Mouse (Mus musculus): Measurements from ENCODE around the gene Muc1. TPM values are rescaled to one million over a fixed set of nuclear protein-coding genes. Genes with fewer than 3 reads are reported as not detected.

Gene Muc1
- total and polyA plus RNA-seq, 3 experiments = 0.09 to 0.60 (median 0.38) TPM

DNA sequence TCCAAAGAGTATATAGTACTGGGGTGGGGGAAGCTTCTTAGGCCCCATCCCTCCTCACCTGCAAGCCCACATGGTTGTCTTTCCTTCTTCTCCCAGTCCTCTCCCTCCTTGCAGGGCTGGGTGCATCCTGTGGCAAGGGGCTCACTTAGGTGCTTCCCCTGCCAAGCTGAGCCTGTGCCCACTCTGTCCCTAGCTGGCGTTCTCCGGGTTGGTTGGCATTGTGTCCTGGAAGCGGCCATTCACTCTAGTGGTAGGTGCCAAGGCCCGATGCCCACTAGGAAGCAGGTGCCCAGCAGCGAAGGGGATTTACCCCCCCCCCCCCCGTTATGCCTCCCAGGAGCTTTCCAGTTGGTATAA, 44.9 kb upstream of the Muc1 start:
- Histone ChIP-seq H3K4me2 (ENCODE audit: insufficient read depth, low read depth, poor library complexity, severe bottlenecking) (no peak overlapping the region), H3K27me3 (replicated peaks) (no peaks in the 10 kb centered on the region), H3K4me3 (replicated peaks in 1 of 3; ENCODE audit: low read depth in 2 of 3, low read length in 2 of 3, poor library complexity in 1 of 3) (no peak overlapping the region), H3K9ac (ENCODE audit: insufficient read depth, low read depth) (no peak overlapping the region), H3K4me1 (ENCODE audit: control insufficient read depth in 1 of 2, insufficient read depth in 2 of 2) (peaks cover 0 to 3% of the 10 kb centered on the region in 2 experiments; a peak in 2 of 4 replicates), H3K79me2 (replicated peaks; ENCODE audit: control insufficient read depth, extremely low read depth, insufficient read depth, poor library complexity, severe bottlenecking) (no peaks in the 10 kb centered on the region), H3K36me3 (replicated peaks in 1 of 2; ENCODE audit: control insufficient read depth in 1 of 2, insufficient read depth in 1 of 2, low read length in 1 of 2) (peaks cover 60 to 95% of the 10 kb centered on the region in 2 experiments), H3K27ac (ENCODE audit: insufficient read depth, low read depth) (no peak overlapping the region), H3K9me3 (replicated peaks; ENCODE audit: low read length) (no peaks in the 10 kb centered on the region)
- in situ Hi-C loops (cut with MboI; ENCODE audit: low pct_ligation_motif_present, low pct_unique_long_range_greater_than_20kb, low sequenced_read_pairs) = no loop called here
- DNase-seq (ENCODE audit: extremely low read depth) = no peak
- dilution Hi-C loops (cut with MboI; ENCODE audit: extremely low pct_ligation_motif_present, extremely low pct_unique_long_range_greater_than_20kb, low sequenced_read_pairs) = no loop called here
- TF ChIP-seq ZNF384 (IDR thresholded peaks at IDR 0.05; ENCODE audit: low read depth, low read length) = no peak
- no peak for TF ChIP-seq SIN3A (IDR thresholded peaks at IDR 0.05; ENCODE audit: low read length)
- TF ChIP-seq BHLHE40 (IDR thresholded peaks at IDR 0.05; ENCODE audit: low read depth, low read length) = no peak
- no peak for TF ChIP-seq CHD1 (IDR thresholded peaks at IDR 0.05; ENCODE audit: low read depth, low read length)
- no peak for TF ChIP-seq POLR2A (IDR thresholded peaks at IDR 0.05; ENCODE audit: low read depth, low read length)
- TF ChIP-seq USF1 (IDR thresholded peaks at IDR 0.05; ENCODE audit: low read depth, low read length) = no peak
- no peak for TF ChIP-seq UBTF (IDR thresholded peaks at IDR 0.05; ENCODE audit: low read depth, low read length)
- TF ChIP-seq MXI1 (IDR thresholded peaks at IDR 0.05; ENCODE audit: low read depth, low read length) = no peak
- no peak for TF ChIP-seq ZC3H11A (IDR thresholded peaks at IDR 0.05; ENCODE audit: low read depth, low read length)
- no peak for TF ChIP-seq MAX (IDR thresholded peaks at IDR 0.05; ENCODE audit: low read length)
- TF ChIP-seq MAZ (IDR thresholded peaks at IDR 0.05; ENCODE audit: low read depth, low read length) = no peak
- no peak for TF ChIP-seq GABPA (IDR thresholded peaks at IDR 0.05; ENCODE audit: insufficient replicate concordance, low read depth, low read length)
- TF ChIP-seq CHD2 (IDR thresholded peaks at IDR 0.05; ENCODE audit: low read length) = no peak
- TF ChIP-seq USF2 (conservative IDR thresholded peaks at IDR 0.05; ENCODE audit: low read depth, low read length) = no peak
- TF ChIP-seq JUN (IDR thresholded peaks at IDR 0.05; ENCODE audit: insufficient read depth, low read depth, low read length) = no peak
- TF ChIP-seq IRF4 (IDR thresholded peaks at IDR 0.05; ENCODE audit: low read depth, low read length) = no peak

DNA sequence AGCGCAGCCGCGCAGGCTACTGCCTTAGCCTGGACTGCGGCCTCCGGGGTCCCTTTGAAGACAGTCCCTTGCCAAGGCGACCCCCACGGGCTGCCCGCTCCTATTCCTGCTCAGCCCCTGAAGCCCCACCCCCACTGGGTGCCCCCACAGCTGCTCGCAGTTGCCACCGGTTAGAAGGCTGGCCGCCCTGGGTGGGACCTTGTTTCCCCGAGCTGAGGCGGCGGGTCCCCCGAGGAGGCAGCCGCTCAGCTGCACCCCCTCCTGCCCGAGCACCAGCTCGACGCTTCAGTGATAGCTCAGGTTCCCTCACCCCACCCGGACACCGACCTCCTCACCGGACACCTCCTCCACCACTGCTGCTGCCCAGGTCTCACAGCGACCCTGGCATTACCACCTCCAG, 41.7 kb upstream of the Muc1 start:
- DNase-seq (ENCODE audit: extremely low read depth) = no peak
- in situ Hi-C loops (cut with MboI; ENCODE audit: low pct_ligation_motif_present, low pct_unique_long_range_greater_than_20kb, low sequenced_read_pairs) (no loop called here), dilution Hi-C loops (cut with MboI; ENCODE audit: extremely low pct_ligation_motif_present, extremely low pct_unique_long_range_greater_than_20kb, low sequenced_read_pairs) (no loop called here)
- Histone ChIP-seq H3K9ac (ENCODE audit: insufficient read depth, low read depth) (no peak overlapping the region), H3K9me3 (replicated peaks; ENCODE audit: low read length) (no peaks in the 10 kb centered on the region), H3K4me3 (replicated peaks in 1 of 3; ENCODE audit: low read depth in 2 of 3, low read length in 2 of 3, poor library complexity in 1 of 3) (no peak overlapping the region), H3K4me1 (ENCODE audit: control insufficient read depth in 1 of 2, insufficient read depth in 2 of 2) (no peaks in the 10 kb centered on the region), H3K27ac (ENCODE audit: insufficient read depth, low read depth) (no peak overlapping the region), H3K27me3 (replicated peaks) (no peaks in the 10 kb centered on the region), H3K4me2 (ENCODE audit: insufficient read depth, low read depth, poor library complexity, severe bottlenecking) (no peak overlapping the region), H3K36me3 (replicated peaks in 1 of 2; ENCODE audit: control insufficient read depth in 1 of 2, insufficient read depth in 1 of 2, low read length in 1 of 2) (peaks cover 32 to 84% of the 10 kb centered on the region in 2 experiments), H3K79me2 (replicated peaks; ENCODE audit: control insufficient read depth, extremely low read depth, insufficient read depth, poor library complexity, severe bottlenecking) (no peaks in the 10 kb centered on the region)
- TF ChIP-seq MAZ (IDR thresholded peaks at IDR 0.05; ENCODE audit: low read depth, low read length) (no peak), ZNF384 (IDR thresholded peaks at IDR 0.05; ENCODE audit: low read depth, low read length) (no peak), UBTF (IDR thresholded peaks at IDR 0.05; ENCODE audit: low read depth, low read length) (no peak), SIN3A (IDR thresholded peaks at IDR 0.05; ENCODE audit: low read length) (no peak), RCOR1 (conservative IDR thresholded peaks at IDR 0.05; ENCODE audit: low read depth, low read length) (no peak), MEF2A (IDR thresholded peaks at IDR 0.05; ENCODE audit: borderline replicate concordance, low read depth, low read length) (no peak), JUN (IDR thresholded peaks at IDR 0.05; ENCODE audit: insufficient read depth, low read depth, low read length) (no peak), KAT2A (IDR thresholded peaks at IDR 0.05; ENCODE audit: insufficient replicate concordance, low read length) (no peak)
